Mouse (Mus musculus): ENCODE measurements around the gene Ahcyl2. TPM values are rescaled to one million over a fixed set of nuclear protein-coding genes. Genes with fewer than 3 reads are reported as not detected.

Gene Ahcyl2
- polyA plus RNA-seq, 1 experiment from 2014 or later, result 45.8 TPM

- ATAC-seq (ENCODE audit: insufficient read depth, low FRiP score), result no peak
- Histone ChIP-seq H3K4me3 (replicated peaks; ENCODE audit: low read length) (no peak overlapping the region), H3K27ac (ENCODE audit: low read length) (no peak overlapping the region), H3K4me2 (ENCODE audit: low read depth, low read length) (no peak overlapping the region), H3K9ac (ENCODE audit: low read length) (no peak overlapping the region), H3K27me3 (ENCODE audit: control insufficient read depth, insufficient read depth, low read length) (no peaks in the 10 kb centered on the region), H3K9me3 (replicated peaks; ENCODE audit: control insufficient read depth, low read length) (no peaks in the 10 kb centered on the region), H3K4me1 (ENCODE audit: control insufficient read depth, insufficient read depth, low read length) (no peaks in the 10 kb centered on the region), H3K36me3 (ENCODE audit: control insufficient read depth, insufficient read depth, low read length) (no peaks in the 10 kb centered on the region)
- WGBS, result 92% methylated on average over 1 of the region's 1 CpGs
Observed at GRCm38 (mm10) chr6:29901450-29901849, 133.6 kb downstream of the Ahcyl2 start.

GRCm38 (mm10) chr6:29902256-29902655 lies 134.4 kb downstream of the Ahcyl2 start:
- H3K9me3 ChIP-seq (replicated peaks; ENCODE audit: control insufficient read depth, low read length), result no peaks in the 10 kb centered on the region
- H3K36me3 ChIP-seq (ENCODE audit: control insufficient read depth, insufficient read depth, low read length), result no peaks in the 10 kb centered on the region
- WGBS, result 77% methylated on average over 2 of the region's 2 CpGs
- H3K4me3 ChIP-seq (replicated peaks; ENCODE audit: low read length), result no peak overlapping the region
- H3K4me1 ChIP-seq (ENCODE audit: control insufficient read depth, insufficient read depth, low read length), result no peaks in the 10 kb centered on the region
- no peak overlapping the region for H3K4me2 ChIP-seq (ENCODE audit: low read depth, low read length)
- no peak for ATAC-seq (ENCODE audit: insufficient read depth, low FRiP score)
- no peak overlapping the region for H3K9ac ChIP-seq (ENCODE audit: low read length)
- H3K27ac ChIP-seq (ENCODE audit: low read length), result no peak overlapping the region
- H3K27me3 ChIP-seq (ENCODE audit: control insufficient read depth, insufficient read depth, low read length), result no peaks in the 10 kb centered on the region

GRCm38 (mm10) chr6:29903343-29903914 lies 135.6 kb downstream of the Ahcyl2 start:
- no peaks in the 10 kb centered on the region for H3K9me3 ChIP-seq (replicated peaks; ENCODE audit: control insufficient read depth, low read length)
- H3K4me2 ChIP-seq (ENCODE audit: low read depth, low read length), result no peak overlapping the region
- H3K27me3 ChIP-seq (ENCODE audit: control insufficient read depth, insufficient read depth, low read length), result no peaks in the 10 kb centered on the region
- ATAC-seq (ENCODE audit: insufficient read depth, low FRiP score), result no peak
- H3K4me3 ChIP-seq (replicated peaks; ENCODE audit: low read length), result no peak overlapping the region
- no peak overlapping the region for H3K9ac ChIP-seq (ENCODE audit: low read length)
- no peaks in the 10 kb centered on the region for H3K36me3 ChIP-seq (ENCODE audit: control insufficient read depth, insufficient read depth, low read length)
- H3K27ac ChIP-seq (ENCODE audit: low read length), result no peak overlapping the region
- 88% methylated on average over 3 of the region's 3 CpGs for WGBS
- no peaks in the 10 kb centered on the region for H3K4me1 ChIP-seq (ENCODE audit: control insufficient read depth, insufficient read depth, low read length)

GRCm38 (mm10) chr6:29904281-29904680 lies 136.5 kb downstream of the Ahcyl2 start:
- WGBS, result 59% methylated on average over 3 of the region's 3 CpGs
- H3K4me2 ChIP-seq (ENCODE audit: low read depth, low read length), result no peak overlapping the region
- ATAC-seq (ENCODE audit: insufficient read depth, low FRiP score), result no peak
- H3K36me3 ChIP-seq (ENCODE audit: control insufficient read depth, insufficient read depth, low read length), result no peaks in the 10 kb centered on the region
- H3K9ac ChIP-seq (ENCODE audit: low read length), result no peak overlapping the region
- no peak overlapping the region for H3K27ac ChIP-seq (ENCODE audit: low read length)
- H3K4me3 ChIP-seq (replicated peaks; ENCODE audit: low read length), result no peak overlapping the region
- no peaks in the 10 kb centered on the region for H3K4me1 ChIP-seq (ENCODE audit: control insufficient read depth, insufficient read depth, low read length)
- no peaks in the 10 kb centered on the region for H3K27me3 ChIP-seq (ENCODE audit: control insufficient read depth, insufficient read depth, low read length)
- no peaks in the 10 kb centered on the region for H3K9me3 ChIP-seq (replicated peaks; ENCODE audit: control insufficient read depth, low read length)

- no peak for ATAC-seq (ENCODE audit: insufficient read depth, low FRiP score)
- Histone ChIP-seq H3K9me3 (replicated peaks; ENCODE audit: control insufficient read depth, low read length) (no peaks in the 10 kb centered on the region), H3K9ac (ENCODE audit: low read length) (no peak overlapping the region), H3K27ac (ENCODE audit: low read length) (no peak overlapping the region), H3K27me3 (ENCODE audit: control insufficient read depth, insufficient read depth, low read length) (no peaks in the 10 kb centered on the region; the same call in 1 of the 2 replicates), H3K36me3 (ENCODE audit: control insufficient read depth, insufficient read depth, low read length) (no peaks in the 10 kb centered on the region), H3K4me2 (ENCODE audit: low read depth, low read length) (no peak overlapping the region), H3K4me3 (replicated peaks; ENCODE audit: low read length) (no peak overlapping the region), H3K4me1 (ENCODE audit: control insufficient read depth, insufficient read depth, low read length) (no peaks in the 10 kb centered on the region)
- WGBS, result 77% methylated on average over 3 of the region's 3 CpGs
Observed at GRCm38 (mm10) chr6:29910631-29911030, 142.8 kb downstream of the Ahcyl2 start.

- no peak overlapping the region for H3K27ac ChIP-seq (ENCODE audit: low read length)
- H3K27me3 ChIP-seq (ENCODE audit: control insufficient read depth, insufficient read depth, low read length), result peaks cover 7% of the 10 kb centered on the region
- H3K4me3 ChIP-seq (replicated peaks; ENCODE audit: low read length), result no peak overlapping the region
- no peak for ATAC-seq (ENCODE audit: insufficient read depth, low FRiP score)
- H3K36me3 ChIP-seq (ENCODE audit: control insufficient read depth, insufficient read depth, low read length), result no peaks in the 10 kb centered on the region
- 25% methylated on average over 1 of the region's 1 CpGs for WGBS
- no peak overlapping the region for H3K4me2 ChIP-seq (ENCODE audit: low read depth, low read length)
- H3K4me1 ChIP-seq (ENCODE audit: control insufficient read depth, insufficient read depth, low read length), result no peaks in the 10 kb centered on the region
- H3K9ac ChIP-seq (ENCODE audit: low read length), result no peak overlapping the region
- no peaks in the 10 kb centered on the region for H3K9me3 ChIP-seq (replicated peaks; ENCODE audit: control insufficient read depth, low read length)
Observed at GRCm38 (mm10) chr6:29913673-29914072, 145.9 kb downstream of the Ahcyl2 start.

GRCm38 (mm10) chr6:29914136-29914535 lies 146.3 kb downstream of the Ahcyl2 start:
- H3K9me3 ChIP-seq (replicated peaks; ENCODE audit: control insufficient read depth, low read length), result no peaks in the 10 kb centered on the region
- H3K27ac ChIP-seq (ENCODE audit: low read length), result no peak overlapping the region
- H3K27me3 ChIP-seq (ENCODE audit: control insufficient read depth, insufficient read depth, low read length), result peaks cover 7% of the 10 kb centered on the region
- no peaks in the 10 kb centered on the region for H3K36me3 ChIP-seq (ENCODE audit: control insufficient read depth, insufficient read depth, low read length)
- H3K4me3 ChIP-seq (replicated peaks; ENCODE audit: low read length), result no peak overlapping the region
- no peak for ATAC-seq (ENCODE audit: insufficient read depth, low FRiP score)
- no peak overlapping the region for H3K9ac ChIP-seq (ENCODE audit: low read length)
- H3K4me2 ChIP-seq (ENCODE audit: low read depth, low read length), result no peak overlapping the region
- H3K4me1 ChIP-seq (ENCODE audit: control insufficient read depth, insufficient read depth, low read length), result no peaks in the 10 kb centered on the region

- no peaks in the 10 kb centered on the region for H3K9me3 ChIP-seq (replicated peaks; ENCODE audit: control insufficient read depth, low read length)
- H3K4me2 ChIP-seq (ENCODE audit: low read depth, low read length), result peak overlapping the region; percentile 97; the same call in 1 of the 2 replicates
- H3K9ac ChIP-seq (ENCODE audit: low read length), result no peak overlapping the region
- H3K27ac ChIP-seq (ENCODE audit: low read length), result no peak overlapping the region
- no peak for ATAC-seq (ENCODE audit: insufficient read depth, low FRiP score)
- WGBS, result 45% methylated on average over 9 of the region's 9 CpGs
- no peaks in the 10 kb centered on the region for H3K4me1 ChIP-seq (ENCODE audit: control insufficient read depth, insufficient read depth, low read length)
- no peaks in the 10 kb centered on the region for H3K36me3 ChIP-seq (ENCODE audit: control insufficient read depth, insufficient read depth, low read length)
- H3K27me3 ChIP-seq (ENCODE audit: control insufficient read depth, insufficient read depth, low read length), result peaks cover 7% of the 10 kb centered on the region
- no peak overlapping the region for H3K4me3 ChIP-seq (replicated peaks; ENCODE audit: low read length)
Observed at GRCm38 (mm10) chr6:29915836-29916235, 148.0 kb downstream of the Ahcyl2 start.

GRCm38 (mm10) chr6:29916530-29917382 lies 148.9 kb downstream of the Ahcyl2 start, which contains the start of gene Strip2:
Gene Strip2, plus strand, starts transcription at chr6:29917012.
- peak within 1 kb of the TSS; percentile 70 for H3K4me3 ChIP-seq (replicated peaks; ENCODE audit: low read length)
- H3K27ac ChIP-seq (ENCODE audit: low read length), result no peak within 1 kb of the TSS
- H3K9me3 ChIP-seq (replicated peaks; ENCODE audit: control insufficient read depth, low read length), result no peaks in the 10 kb centered on the region
- peaks cover 7% of the 10 kb centered on the region for H3K27me3 ChIP-seq (ENCODE audit: control insufficient read depth, insufficient read depth, low read length)
- H3K4me2 ChIP-seq (ENCODE audit: low read depth, low read length), result peak within 1 kb of the TSS; percentile 97
- ATAC-seq (ENCODE audit: insufficient read depth, low FRiP score), result peak; percentile 99
- WGBS, result under 1% methylated on average over 67 of the region's 67 CpGs
- no peaks in the 10 kb centered on the region for H3K4me1 ChIP-seq (ENCODE audit: control insufficient read depth, insufficient read depth, low read length)
- H3K9ac ChIP-seq (ENCODE audit: low read length), result peak within 1 kb of the TSS; percentile 69
- no peaks in the 10 kb centered on the region for H3K36me3 ChIP-seq (ENCODE audit: control insufficient read depth, insufficient read depth, low read length)

Measured in stomach, embryonic 16.5 days (tissue).